Mouse (Mus musculus) lung, embryonic 14.5 days (tissue): ENCODE results near the gene Slc5a5. TPM values are rescaled to one million over a fixed set of nuclear protein-coding genes. Genes with fewer than 3 reads are reported as not detected.

Source experiments
- ATAC-seq: fragments of 200-750 bp; cut with Nextera tagmentation; 2 replicates; pipeline ENCODE4 v1.8.0; 2017; ENCODE audit warnings: mild to moderate bottlenecking, moderate TSS enrichment, moderate library complexity; ENCODE audit not compliant: insufficient read depth
- DNase-seq: peaks from one replicate; pipeline ENCODE4 v3.0.0-alpha.2; 2015
- H3K27ac ChIP-seq: fragments of 300-500 bp; sonication (generic); 2 replicates; pipeline ENCODE4 v1.5.1; 2014; ENCODE audit warnings: low read depth, mild to moderate bottlenecking, moderate library complexity
- H3K27me3 ChIP-seq: fragments of 300-500 bp; sonication (generic); 2 replicates; pipeline ENCODE4 v1.6.1; 2014; ENCODE audit warnings: low read length, control low read depth; ENCODE audit not compliant: insufficient read depth
- H3K36me3 ChIP-seq: fragments of 300-500 bp; sonication (generic); 2 replicates; pipeline ENCODE4 v1.6.1; 2014; ENCODE audit warnings: control low read depth; ENCODE audit not compliant: insufficient read depth
- H3K4me1 ChIP-seq: fragments of 300-500 bp; sonication (generic); 2 replicates; pipeline ENCODE4 v1.6.1; 2014; ENCODE audit warnings: antibody characterized with exemption, control low read depth; ENCODE audit not compliant: insufficient read depth
- H3K4me2 ChIP-seq: fragments of 300-500 bp; sonication (generic); 2 replicates; pipeline ENCODE4 v1.6.1; 2014; ENCODE audit warnings: mild to moderate bottlenecking
- H3K4me3 ChIP-seq: fragments of 300-500 bp; sonication (generic); 2 replicates; pipeline ENCODE4 v1.5.1; 2014; ENCODE audit warnings: low read depth, low read length
- H3K9ac ChIP-seq: fragments of 300-500 bp; sonication (generic); 2 replicates; pipeline ENCODE4 v1.6.1; 2014
- H3K9me3 ChIP-seq: fragments of 300-500 bp; sonication (generic); 2 replicates; pipeline ENCODE4 v1.6.1; 2016; ENCODE audit warnings: low read depth, low read length, control low read depth
- CTCF ChIP-seq: IDR thresholded peaks from 2 replicates; pipeline ENCODE4 v1.5.1; 2016; ENCODE audit warnings: antibody characterized with exemption, low read depth
- WGBS: fragments of 180-500 bp; shearing (Covaris S2); extraction: QIAGEN DNeasy Blood & Tissue Kit; methylation state at CpG from one replicate; pipeline ENCODE4 v1.1.7; 2014; 5-methylcytosine and 5-hydroxymethylcytosine counted together
- polyA plus RNA-seq: library from polyadenylated mRNA; unstranded; fragments of >200 nt; fragmentation: Nextera tagmentation; extraction: Ambion mirVana; gene quantifications from 2 replicates; pipeline ENCODE4 v1.2.1, GENCODE M21; 2014

Slc5a5 gene
- polyA plus RNA-seq, 1 experiment from 2014 or later: 0.12 TPM

GRCm38 (mm10) chr8:70892896-70893655 lies 519 bp upstream of the Slc5a5 start:
- peaks cover 32% of the 10 kb centered on the region for H3K36me3 ChIP-seq
- TF ChIP-seq CTCF: no peak
- ATAC-seq (no peak), DNase-seq (peak; percentile 30)
- no peaks in the 10 kb centered on the region for H3K9me3 ChIP-seq
- WGBS: 25% methylated on average over 20 of the region's 20 CpGs
- peaks cover 32% of the 10 kb centered on the region for H3K27me3 ChIP-seq
- H3K4me1 ChIP-seq: no peaks in the 10 kb centered on the region
- peak overlapping the region; percentile 15; the same call in 1 of the 2 replicates for H3K9ac ChIP-seq
- H3K27ac ChIP-seq: no peak overlapping the region
- peak overlapping the region; percentile 25 for H3K4me3 ChIP-seq
- peak overlapping the region; percentile 49 for H3K4me2 ChIP-seq

GRCm38 (mm10) chr8:70891356-70891755 lies 1.2 kb downstream of the Slc5a5 start:
- Histone ChIP-seq H3K27ac (no peak overlapping the region), H3K36me3 (peaks cover 30% of the 10 kb centered on the region), H3K9me3 (no peaks in the 10 kb centered on the region), H3K4me2 (peak overlapping the region; percentile 49), H3K4me3 (no peak overlapping the region), H3K27me3 (peaks cover 32% of the 10 kb centered on the region), H3K4me1 (no peaks in the 10 kb centered on the region), H3K9ac (no peak overlapping the region)
- WGBS: 8% methylated on average over 21 of the region's 21 CpGs
- DNase-seq (peak; percentile 54), ATAC-seq (0 out of 2 replicates have a peak, but pooled peaks have one; percentile 9)
- no peak for TF ChIP-seq CTCF

- Histone ChIP-seq H3K9ac (no peak overlapping the region), H3K27me3 (peaks cover 32% of the 10 kb centered on the region), H3K4me3 (no peak overlapping the region), H3K4me1 (no peaks in the 10 kb centered on the region), H3K27ac (no peak overlapping the region), H3K36me3 (peaks cover 23% of the 10 kb centered on the region), H3K4me2 (no peak overlapping the region), H3K9me3 (no peaks in the 10 kb centered on the region)
- no peak for TF ChIP-seq CTCF
- DNase-seq (no peak), ATAC-seq (no peak)
- 90% methylated on average over 5 of the region's 5 CpGs for WGBS
These were observed 1.9 kb downstream of the Slc5a5 start for GRCm38 (mm10) chr8:70890656-70891055.

GRCm38 (mm10) chr8:70887669-70888068 lies 4.9 kb downstream of the Slc5a5 start:
- Histone ChIP-seq H3K9me3 (no peaks in the 10 kb centered on the region), H3K4me3 (no peak overlapping the region), H3K27me3 (peaks cover 21% of the 10 kb centered on the region), H3K4me2 (no peak overlapping the region), H3K36me3 (no peaks in the 10 kb centered on the region; the same call in 1 of the 2 replicates), H3K27ac (no peak overlapping the region), H3K9ac (no peak overlapping the region), H3K4me1 (no peaks in the 10 kb centered on the region)
- TF ChIP-seq CTCF: no peak
- peak; percentile 38 for DNase-seq
- WGBS: 5% methylated on average over 18 of the region's 18 CpGs
- no peak for ATAC-seq

GRCm38 (mm10) chr8:70885612-70886011 lies 6.9 kb downstream of the Slc5a5 start:
- no peak overlapping the region for H3K4me3 ChIP-seq
- no peak overlapping the region for H3K4me2 ChIP-seq
- H3K27ac ChIP-seq: no peak overlapping the region
- no peaks in the 10 kb centered on the region for H3K4me1 ChIP-seq
- H3K27me3 ChIP-seq: peaks cover under 1% of the 10 kb centered on the region
- H3K36me3 ChIP-seq: no peaks in the 10 kb centered on the region
- ATAC-seq (no peak), DNase-seq (peak; percentile 82)
- 15% methylated on average over 12 of the region's 12 CpGs for WGBS
- no peaks in the 10 kb centered on the region for H3K9me3 ChIP-seq
- no peak for TF ChIP-seq CTCF
- no peak overlapping the region for H3K9ac ChIP-seq

GRCm38 (mm10) chr8:70884683-70885082 lies 7.9 kb downstream of the Slc5a5 start:
- TF ChIP-seq CTCF: no peak
- no peak for ATAC-seq
- H3K9ac ChIP-seq: no peak overlapping the region
- no peaks in the 10 kb centered on the region for H3K36me3 ChIP-seq
- H3K4me3 ChIP-seq: no peak overlapping the region
- no peak overlapping the region for H3K4me2 ChIP-seq
- H3K27ac ChIP-seq: no peak overlapping the region
- DNase-seq: no peak
- no peaks in the 10 kb centered on the region for H3K27me3 ChIP-seq
- 70% methylated on average over 10 of the region's 10 CpGs for WGBS
- no peaks in the 10 kb centered on the region for H3K4me1 ChIP-seq
- H3K9me3 ChIP-seq: no peaks in the 10 kb centered on the region

GRCm38 (mm10) chr8:70884186-70884585 lies 8.4 kb downstream of the Slc5a5 start:
- H3K27me3 ChIP-seq: no peaks in the 10 kb centered on the region
- 86% methylated on average over 4 of the region's 4 CpGs for WGBS
- DNase-seq: no peak

More at GRCm38 (mm10) chr8:70884186-70884585, 8.4 kb downstream of the Slc5a5 start:
- no peaks in the 10 kb centered on the region for H3K36me3 ChIP-seq
- no peaks in the 10 kb centered on the region for H3K9me3 ChIP-seq
- H3K27ac ChIP-seq: no peak overlapping the region
- H3K4me1 ChIP-seq: no peaks in the 10 kb centered on the region
- no peak for ATAC-seq
- H3K4me2 ChIP-seq: no peak overlapping the region
- no peak overlapping the region for H3K4me3 ChIP-seq
- TF ChIP-seq CTCF: no peak
- H3K9ac ChIP-seq: no peak overlapping the region
